Mouse (Mus musculus): ENCODE results near the gene Pola2.

DNA sequence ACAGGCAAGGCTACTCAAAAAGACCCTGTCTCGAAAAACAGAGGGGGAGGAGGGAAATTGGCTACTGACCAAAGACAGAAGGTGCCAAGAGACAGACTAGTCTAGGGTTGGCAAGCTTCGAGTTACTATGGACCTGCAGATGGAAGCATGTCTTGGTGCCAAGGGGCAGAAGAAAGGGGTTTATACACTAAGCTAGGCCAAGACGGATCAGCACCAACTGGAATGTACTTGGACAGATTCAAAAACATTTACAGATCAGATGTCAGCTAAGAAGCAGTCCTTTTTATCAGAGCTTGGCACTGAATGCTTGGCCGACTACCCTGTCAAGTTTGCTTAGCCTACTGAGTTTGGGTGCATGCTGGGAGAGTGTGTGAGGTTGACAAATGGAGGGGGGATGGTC, 11.7 kb upstream of the Pola2 start:
- TF ChIP-seq EP300 (IDR thresholded peaks at IDR 0.05; ENCODE audit: low read depth) (no peak), CTCF (IDR thresholded peaks at IDR 0.05; ENCODE audit: low read depth) (no peak)

Data from liver, embryonic 14.5 days (tissue).